Mouse (Mus musculus) heart, adult 9 months (tissue): Measurements from ENCODE around the gene Cyb5d1.

ENCODE experiments used
- DNase-seq, 2 experiments: peaks; one replicate each; pipeline ENCODE4 v3.0.0; 2022; ENCODE audit warnings: low spot score in 2 of 2

Gene Cyb5d1

DNA sequence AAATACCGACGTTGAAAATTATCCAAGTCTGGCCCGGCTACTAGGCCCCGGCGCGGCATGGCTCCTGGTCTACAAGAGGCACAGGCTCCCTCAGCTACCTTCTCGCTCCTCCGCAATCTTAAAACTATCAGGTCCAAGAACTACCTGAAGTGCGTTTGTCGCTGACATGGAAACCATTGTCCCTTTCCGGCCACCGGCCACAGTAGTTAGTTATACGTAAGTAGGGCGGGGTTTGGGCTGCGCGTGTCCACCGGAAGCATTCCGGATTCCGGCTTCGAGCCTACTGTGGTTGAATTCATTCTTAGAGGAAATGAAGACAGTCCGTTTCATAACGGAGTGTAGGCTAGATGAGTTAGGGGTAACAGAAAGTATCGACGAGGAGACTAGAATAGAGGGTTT is at the start of gene Cyb5d1, which contains the start of gene Naa38:
Gene Cyb5d1 (minus strand): TSS at position 397 of the 399 bp plus-strand sequence.
Gene Naa38 (plus strand): TSS at position 253 of the 399 bp plus-strand sequence.
- DNase-seq: peak; percentile 90 to 95

DNA sequence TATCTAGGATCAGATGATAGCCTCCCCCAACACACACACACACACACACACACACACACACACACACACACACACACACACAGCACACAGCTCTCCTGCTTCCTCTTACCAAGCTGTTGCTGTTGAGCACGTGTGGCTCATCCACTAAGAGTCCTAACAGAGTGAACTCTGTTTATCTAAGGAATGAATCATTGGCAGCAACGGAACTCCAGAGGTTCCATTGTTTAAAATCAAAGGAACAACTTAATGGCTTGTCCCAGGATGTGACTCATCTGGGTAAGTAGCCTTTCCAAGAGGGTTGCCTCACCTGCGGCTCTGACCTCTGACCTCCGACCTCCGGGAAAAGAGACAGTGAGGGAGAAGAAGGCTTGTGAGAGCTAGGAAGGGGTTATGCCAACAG is 47.9 kb upstream of the Cyb5d1 start:
- peak; percentile 35 to 71 for DNase-seq

DNA sequence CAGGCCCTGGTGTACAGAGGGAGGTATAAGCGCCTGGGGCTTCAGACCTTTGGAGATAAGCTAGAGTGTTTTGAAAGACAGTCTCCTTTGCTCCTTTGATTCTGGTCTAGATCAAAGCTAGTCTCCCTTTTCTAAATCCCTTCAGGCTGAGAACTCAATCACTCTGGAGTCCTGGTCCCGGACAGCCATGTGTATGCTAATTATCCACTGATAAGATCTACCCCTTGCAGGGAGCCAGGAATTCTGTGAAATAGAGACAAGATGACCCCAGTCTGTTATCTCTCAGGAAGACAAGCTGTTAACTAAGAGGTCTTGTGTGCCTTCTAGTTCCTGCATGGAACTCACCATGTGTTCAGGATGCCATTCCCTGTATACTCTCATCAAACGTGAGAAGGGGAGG is 41.9 kb upstream of the Cyb5d1 start:
- DNase-seq: no peak

DNA sequence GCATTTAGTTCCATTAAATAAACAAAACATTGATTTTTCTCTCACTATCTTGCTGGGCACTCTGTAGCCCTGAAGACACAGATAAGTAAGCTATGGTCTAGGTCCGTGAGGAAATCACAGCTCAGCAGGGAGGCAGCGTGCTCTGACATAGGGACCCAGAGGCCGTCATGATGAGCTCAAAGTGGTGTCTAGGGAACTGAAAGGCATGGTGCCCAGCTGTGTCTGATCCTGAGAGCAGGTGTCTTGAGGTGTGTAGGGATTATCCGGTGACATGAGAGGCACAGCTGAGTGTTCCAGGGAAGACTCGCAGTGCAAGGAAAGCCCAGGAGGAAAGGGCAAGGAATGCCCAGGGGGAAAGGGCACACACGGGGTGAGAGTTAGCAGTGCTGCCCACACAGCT is 37.8 kb upstream of the Cyb5d1 start:
- no peak for DNase-seq

DNA sequence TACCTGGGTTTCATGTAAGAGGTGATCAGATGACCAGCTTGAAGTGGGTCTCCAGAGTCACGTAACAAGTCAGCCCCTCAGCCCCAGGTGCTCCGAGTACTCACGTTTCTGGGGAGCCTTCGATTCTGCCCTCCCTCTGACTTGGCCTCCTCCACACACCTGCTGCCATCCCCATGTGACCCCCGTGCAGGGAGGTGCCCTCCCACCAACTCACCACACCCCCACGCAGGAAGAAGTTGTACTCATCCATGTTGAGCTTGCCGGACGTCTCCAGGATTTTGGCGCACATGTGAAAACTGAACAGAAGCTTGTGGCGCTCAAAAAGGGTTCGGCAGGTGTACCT is 37.2 kb upstream of the Cyb5d1 start:
- DNase-seq: no peak

DNA sequence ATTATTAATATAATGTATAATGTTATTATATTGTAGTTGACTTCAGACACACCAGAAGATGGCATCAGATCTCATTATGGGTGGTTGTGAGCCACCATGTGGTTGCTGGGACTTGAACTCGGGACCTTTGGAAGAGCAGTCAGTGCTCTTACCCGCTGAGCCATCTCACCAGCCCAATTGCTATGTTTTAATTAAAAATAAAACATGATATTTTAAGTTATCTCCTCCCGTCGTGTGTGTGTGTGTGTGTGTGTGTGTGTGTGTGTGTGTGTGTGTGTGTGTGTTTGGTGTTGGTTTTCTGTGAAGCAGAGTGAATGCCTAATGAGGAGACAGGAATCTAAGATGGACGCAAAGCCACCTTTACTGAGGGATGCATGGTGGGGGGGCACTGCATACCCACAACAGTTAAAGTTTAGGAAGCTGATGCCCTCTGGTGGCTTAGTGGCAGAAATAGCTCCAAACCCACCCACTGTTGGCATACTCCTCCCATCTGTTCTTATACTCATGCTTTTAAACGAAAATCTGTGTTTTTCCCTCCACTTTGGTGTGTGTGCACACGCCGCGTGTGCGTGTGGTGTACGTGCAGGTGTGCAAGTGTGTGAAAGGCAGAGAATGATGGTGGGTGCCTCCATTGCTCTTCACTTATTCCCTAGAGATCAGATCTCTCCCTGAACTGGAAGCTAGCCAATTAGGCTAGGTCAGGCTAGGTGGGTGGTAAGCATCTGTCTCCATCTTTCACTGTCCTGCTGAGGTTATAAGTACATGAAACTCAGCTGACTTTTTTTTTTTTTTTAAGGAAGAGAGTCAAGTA is 36.6 kb upstream of the Cyb5d1 start:
- DNase-seq: peak; percentile 61 to 78

DNA sequence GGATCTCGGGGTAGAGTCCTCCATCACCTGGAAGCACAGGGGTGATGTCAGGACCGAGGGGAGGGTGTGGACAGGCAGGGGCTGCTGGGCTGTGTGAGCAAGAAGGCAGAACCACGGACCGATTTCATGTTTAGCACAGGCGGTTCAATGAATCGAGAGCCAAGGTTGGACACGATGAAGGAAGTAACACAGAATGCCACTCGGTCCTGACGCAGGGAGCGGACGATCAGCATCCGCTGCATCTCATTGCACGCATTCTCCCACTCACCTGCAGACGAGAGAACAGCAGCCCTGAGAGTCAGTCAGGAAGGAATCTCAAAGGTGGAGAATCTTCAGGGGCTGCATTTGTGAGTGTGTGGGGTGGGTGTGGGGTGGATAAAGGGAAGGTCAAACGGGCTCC is 35.2 kb upstream of the Cyb5d1 start:
- DNase-seq: no peak

DNA sequence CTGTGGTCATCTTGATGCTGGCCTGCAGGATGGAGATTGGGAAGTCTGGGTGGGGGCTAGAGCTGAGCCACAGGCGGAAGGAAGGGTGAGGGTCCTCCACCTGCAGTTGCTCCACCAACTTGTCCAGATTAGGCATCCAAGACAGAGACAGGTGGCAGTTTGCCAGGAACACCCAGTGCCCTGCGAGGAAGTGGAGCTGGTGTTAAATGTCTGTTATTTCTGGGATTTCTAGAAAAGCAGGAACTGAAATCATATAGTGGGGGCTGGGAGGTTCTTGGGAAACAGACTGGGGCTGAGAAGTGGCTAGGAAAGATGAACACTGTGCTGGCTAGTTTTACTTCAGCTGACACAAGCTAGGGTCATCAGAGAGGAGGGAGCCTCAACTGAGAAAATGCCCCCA is 33.9 kb upstream of the Cyb5d1 start:
- DNase-seq: peak; percentile 30 to 55

DNA sequence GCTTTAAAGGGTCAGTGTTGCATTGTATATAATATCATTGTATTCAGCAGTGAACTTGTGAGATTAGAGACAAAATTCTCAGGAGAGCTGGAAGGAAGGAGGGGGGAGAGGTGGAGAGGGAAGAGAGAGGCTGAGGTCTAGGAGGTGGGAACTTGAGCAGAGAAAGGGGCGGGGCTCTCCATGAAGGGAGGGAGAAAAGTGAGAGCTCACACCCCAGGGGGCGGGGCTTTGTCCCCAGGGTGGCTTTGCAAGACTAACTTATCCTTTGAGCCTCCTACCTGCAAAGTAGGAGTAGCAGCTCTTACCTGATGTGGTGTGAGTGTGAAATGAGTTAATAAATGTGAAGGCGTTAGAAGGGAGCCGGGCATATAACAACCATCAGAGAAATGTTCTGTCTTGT is 33.3 kb upstream of the Cyb5d1 start:
- DNase-seq: no peak

DNA sequence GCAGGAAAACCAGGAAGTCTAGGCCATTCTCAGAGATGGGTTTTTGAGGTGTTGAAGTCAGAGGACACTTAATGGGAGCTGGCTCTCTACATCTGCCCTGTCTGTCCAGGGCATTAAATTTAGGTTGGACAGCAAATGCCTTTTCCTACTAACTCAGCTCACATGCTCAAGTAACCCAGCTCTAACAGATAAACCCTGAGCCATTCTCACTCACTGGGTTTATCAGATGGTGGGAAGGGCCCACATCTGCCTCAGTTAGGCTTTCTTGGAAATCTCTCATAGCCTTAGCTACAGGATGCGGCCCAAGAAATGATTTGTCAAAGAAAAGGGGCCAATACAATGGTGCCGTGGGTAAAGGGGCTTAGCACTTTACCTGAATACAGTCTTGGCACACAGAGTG is 30.8 kb upstream of the Cyb5d1 start:
- no peak for DNase-seq

DNA sequence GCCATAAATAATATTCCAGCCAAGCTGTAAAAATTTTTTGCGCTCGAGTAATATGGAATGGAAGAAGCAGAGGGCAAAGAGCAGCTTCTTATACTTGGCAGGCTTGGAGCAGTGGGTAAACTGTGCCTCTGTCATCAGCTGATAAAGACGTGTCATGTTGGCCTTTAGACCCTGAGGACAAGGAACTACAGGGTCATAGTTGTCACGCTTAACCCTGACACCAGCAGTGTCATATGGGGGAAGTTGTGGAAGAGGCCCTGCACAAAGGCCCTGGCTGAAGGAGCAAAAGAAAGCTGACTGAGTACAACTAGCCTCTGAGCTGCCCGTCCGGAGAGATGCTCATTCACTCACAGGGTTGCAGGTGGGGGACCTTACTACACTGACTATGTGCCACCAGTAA is 28.5 kb upstream of the Cyb5d1 start:
- DNase-seq: no peak

DNA sequence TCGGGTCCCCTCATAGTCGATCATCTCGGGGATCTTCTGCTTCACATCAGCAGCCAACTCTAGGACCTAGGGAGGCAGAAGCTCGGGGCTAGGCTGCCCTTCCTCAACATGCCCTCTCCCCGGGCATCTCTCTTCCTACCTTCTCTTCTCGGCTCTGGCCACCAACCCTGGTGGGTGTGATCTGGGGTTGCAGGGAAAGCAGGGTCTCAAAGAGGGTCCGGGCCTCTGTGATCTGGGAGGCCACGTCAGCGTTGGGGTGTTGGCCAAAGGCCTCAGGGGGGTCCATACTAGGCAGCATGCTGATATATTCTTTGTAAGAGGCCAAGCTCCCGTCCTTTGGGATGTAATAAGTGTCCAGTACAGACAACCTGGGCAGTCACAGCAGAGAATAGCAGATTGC is 27.4 kb upstream of the Cyb5d1 start:
- no peak for DNase-seq

DNA sequence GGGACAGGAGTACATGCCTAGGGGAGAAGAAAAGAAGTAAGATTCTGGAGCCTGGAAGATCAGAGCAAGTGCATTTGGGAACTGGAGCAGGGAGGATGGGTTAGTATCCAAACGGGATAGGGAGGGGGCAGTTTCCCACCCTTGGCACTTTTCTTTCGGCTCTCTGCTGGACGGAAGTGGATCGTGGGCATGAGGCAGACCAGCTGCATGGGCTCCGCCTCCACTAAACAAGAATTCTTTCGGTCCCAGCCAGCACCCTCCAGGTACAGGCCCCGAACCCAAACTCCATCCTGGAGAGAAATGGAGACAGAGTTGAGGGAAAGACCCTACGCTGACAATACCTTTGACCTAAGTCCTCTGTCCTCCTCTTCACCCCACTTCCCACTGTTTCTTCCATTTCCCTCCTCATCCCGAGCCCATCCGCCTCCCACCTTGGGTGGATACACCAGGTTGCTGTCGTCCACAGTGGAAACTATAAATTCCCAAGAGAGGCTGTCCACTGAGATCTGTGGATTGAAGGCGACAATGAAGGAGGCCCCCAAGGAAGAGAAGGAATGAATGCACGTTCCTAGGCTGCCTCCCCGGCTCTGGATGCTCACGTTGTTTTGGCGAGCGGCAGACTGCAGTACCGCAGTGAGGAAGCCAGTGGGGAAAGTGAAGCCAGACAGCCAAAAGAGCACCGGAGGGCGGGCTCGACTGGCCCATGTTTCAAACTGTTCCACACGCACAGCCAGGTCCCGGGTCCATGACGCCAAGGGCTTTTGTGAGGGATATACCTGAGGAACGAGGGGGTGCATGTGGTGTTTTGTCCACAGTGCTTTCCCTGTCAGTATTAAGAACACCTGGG is 25.9 kb upstream of the Cyb5d1 start:
- no peak for DNase-seq

DNA sequence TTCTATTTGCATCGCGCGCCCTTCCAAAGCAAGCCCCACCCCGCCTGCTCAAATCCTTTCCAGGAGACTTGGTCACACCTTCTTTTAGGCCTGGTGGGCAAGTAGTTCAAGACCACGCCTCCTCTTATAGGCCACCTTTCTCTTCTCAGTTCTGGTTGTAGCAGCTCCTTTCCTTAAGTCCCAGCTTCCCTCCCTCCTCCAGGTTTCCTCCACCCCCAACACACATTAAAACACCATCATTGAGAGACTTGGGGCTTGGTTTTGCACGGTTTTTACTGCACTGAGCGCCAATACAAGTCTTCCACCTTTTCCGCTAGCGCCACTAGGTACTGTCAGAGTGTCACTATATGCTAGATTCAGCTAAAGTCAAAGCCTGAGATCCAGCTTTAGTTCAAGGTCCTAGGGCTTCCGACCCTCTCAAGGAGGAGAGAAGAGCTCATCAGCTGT is 25.1 kb upstream of the Cyb5d1 start:
- no peak for DNase-seq

DNA sequence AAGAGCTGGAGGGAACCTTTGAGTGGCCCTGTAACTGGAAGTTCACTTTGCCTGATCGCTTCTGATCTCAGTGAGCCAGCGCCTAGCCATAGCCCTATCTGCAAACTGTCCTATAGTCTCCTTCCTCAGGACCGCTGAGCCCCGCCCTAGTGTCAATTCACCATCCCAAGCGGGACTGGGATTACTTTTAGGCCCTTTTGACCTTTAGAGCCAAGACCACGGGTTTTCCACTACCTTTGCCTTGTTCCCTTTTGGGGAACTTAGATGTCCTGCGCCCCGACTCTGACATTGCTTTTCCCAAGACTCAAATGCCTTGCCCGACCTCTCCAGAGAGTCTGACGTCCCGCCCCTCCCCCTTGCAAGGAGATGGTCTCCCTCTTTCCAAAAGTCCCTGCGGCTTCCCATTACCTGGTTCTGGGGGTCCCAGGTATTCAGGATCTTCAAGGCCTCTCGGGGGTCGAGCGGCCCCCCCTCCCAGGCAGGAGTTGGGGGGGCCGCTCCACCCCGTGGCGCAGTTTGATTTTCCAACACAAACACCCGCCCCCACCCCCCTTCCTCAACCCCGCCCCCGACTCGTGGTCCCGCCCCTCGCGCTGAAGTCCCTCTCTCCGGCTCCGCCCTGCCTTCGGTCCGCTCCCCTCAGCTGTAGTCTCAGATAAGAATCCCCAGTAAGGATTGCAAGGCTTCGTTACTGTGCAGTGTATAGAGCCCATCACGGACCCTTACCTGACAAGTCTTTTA is 24.6 kb upstream of the Cyb5d1 start:
- DNase-seq: peak; percentile 67 to 71

DNA sequence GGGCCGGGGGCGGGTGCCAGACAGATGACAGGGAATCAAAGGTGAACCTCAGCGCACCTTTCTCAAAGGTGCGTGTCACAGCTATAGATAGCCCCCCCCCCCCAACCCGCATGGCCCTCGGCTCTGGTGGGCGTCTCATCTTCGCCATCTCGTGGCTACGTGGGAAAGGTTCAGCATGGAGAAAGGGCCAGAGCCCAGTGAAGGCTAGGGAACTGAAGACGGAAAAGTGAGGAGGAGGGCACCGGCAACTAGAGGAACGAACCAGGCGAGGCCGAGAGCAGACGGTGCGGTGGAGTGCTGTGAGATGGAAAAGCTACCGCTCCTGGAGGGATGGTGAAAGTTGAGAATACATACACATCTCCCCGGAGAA is 24.0 kb upstream of the Cyb5d1 start:
- peak in 1 of 2 experiments; percentile 57 for DNase-seq

DNA sequence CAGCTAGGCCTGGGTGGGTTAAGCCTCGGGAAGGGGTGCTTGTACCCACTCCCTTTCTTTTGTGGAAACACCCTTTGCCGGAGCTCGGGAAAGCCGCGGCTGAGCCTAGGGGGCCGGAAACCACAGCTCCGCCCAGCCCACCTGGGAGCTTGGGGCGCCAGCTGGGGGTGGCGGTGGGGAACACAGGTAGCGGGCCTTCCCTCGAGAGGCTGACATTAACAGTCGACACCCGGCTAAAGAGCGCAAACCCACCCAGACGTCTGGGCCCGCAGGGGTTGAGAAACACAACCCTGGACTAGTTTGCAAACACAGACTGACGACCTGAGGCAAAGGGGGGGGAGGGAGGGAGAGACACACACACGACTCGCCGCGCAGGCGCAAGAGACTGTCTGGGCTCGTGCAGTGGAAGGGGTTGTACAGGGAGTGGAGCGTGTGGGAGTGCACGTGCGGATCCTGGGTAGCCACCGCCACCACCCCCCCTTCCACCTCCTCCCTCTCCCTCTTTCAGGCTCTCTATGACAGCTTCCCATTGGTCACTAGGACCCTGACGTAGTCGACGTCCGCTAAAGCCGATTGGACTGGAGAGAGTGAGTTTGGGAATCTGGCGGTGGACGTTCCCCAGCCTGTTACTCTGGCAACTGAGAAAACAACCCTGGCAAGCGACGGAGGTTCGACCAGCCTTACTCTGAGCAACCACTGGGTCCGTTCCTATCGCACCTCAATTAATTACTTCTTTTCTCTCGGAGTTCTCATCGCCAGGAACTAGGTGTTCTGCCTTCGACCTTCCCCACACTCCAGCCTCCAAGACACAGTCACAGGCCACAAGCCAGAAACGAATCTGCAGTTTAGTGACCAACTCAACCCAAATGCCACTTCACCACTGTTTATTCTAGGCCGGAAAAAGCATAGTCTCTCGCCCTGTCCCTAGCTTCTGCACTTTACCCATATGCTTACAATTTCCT is 23.3 kb upstream of the Cyb5d1 start:
- peak; percentile 96 to 98 for DNase-seq

DNA sequence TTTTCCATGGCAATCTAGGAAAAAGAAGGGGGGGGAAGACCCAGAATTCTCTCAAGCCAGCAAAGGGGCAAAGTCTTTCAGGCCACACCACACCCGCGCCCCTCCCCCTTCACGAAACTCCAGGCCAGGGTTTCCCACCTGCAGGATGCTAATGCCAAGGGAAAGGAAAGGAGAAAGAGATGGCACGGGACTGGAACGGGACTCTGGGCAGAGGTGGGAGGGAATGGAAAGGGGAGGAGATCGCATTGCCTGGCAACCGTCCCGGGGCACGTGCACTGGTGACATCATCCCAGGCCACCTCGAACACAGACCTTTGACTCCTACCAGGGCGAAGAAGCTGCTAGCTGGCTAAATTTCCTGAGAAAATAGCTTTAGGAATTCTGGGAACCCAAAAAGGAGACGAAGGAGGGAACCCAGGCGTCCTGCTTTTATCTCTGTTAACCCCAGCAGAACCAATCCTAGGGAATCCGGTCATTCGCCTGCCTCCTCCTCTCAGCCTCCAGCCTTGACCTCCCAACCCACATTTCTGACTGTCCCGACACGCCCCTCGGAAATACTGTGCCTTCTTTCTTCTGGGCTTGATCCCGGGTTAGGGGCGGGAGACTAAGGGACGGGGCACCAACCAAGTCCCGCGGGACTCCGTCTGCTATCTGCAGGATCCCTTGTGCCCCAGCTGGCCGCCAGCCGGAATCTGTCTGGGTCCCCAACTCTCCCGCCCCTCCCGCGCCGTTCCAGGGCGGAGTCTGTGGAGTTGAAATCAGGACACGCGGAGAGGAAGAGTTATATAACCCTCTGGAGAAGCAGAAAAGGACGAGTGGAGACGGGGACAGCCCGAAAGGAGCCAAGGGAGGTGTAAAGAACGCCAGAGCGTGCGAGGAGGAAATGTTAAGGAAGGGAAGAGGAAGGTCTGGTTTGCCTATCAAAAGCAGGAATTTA is 22.3 kb upstream of the Cyb5d1 start:
- DNase-seq: peak; percentile 94 to 96

DNA sequence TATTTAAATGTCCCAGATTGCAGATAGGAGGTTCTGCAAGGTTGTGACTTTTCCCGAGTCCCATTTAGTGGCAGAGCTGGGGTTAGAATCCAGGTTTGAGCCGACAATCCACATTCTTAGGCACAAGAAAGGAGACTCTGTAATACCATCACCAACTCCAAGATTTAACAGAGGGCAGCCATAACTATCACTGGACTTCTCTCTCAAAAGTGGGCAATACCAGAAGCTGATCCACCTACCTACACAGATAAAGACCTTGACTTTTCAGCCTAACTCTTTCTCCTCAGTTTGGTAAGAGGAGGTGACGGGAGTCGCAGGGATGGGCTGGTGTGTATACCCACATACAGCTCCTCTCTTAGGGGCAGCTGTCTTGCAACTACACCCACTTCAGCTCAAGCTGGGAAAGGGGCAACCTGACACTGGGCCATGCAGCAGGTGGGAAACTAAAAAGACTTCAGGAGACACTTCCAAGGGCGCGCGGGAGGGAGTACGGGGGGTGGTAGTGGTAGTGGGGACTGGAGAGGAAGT is 21.6 kb upstream of the Cyb5d1 start:
- DNase-seq: no peak

DNA sequence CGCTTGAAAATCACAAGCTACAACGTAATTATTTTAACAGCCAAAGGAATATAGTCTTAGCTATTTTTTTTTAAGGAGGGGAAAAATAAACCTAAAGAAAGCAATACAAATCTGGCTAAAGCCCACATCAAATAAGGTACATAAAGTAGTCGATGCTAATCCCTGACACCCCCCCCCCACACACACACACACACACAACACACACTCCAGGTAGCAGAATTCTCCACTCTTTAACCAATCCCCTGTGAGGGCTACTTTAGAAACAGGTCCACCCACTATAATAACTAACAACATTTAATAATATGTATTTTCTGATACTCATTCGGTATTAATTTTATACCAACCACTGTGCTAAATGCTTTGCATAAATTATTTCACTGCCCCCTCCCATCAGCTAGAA is 21.1 kb upstream of the Cyb5d1 start:
- no peak for DNase-seq
